Mouse (Mus musculus): ENCODE data around the gene Fam71f1. TPM values are rescaled to one million over a fixed set of nuclear protein-coding genes. Genes with fewer than 3 reads are reported as not detected.

The Fam71f1 gene
- polyA plus RNA-seq (2012; rRNA removed; ENCODE audit: low replicate concordance): not detected in 2 replicates

DNA sequence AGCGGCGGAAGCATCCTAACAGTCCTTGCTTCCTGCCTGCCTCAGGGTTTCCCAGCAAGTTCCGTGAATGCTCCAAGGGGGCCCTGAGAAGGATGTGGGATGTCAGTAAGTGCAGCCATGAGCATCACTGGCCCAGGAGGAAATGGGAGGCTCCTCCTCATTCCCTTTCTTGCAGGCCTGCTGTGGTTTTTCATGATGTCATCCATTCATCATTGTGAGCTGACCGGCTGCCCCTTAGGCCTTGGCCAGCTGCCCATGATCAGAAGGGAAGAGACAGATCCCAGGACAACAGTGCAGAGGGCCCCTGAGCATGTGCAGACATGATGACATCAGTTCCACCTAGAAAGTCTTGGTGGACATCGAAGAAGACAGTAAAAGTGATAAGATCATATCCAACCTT, at the start of gene Fam71f1:
Fam71f1 (plus strand) TSS at position 262 of the 400 bp plus-strand sequence.

DNA sequence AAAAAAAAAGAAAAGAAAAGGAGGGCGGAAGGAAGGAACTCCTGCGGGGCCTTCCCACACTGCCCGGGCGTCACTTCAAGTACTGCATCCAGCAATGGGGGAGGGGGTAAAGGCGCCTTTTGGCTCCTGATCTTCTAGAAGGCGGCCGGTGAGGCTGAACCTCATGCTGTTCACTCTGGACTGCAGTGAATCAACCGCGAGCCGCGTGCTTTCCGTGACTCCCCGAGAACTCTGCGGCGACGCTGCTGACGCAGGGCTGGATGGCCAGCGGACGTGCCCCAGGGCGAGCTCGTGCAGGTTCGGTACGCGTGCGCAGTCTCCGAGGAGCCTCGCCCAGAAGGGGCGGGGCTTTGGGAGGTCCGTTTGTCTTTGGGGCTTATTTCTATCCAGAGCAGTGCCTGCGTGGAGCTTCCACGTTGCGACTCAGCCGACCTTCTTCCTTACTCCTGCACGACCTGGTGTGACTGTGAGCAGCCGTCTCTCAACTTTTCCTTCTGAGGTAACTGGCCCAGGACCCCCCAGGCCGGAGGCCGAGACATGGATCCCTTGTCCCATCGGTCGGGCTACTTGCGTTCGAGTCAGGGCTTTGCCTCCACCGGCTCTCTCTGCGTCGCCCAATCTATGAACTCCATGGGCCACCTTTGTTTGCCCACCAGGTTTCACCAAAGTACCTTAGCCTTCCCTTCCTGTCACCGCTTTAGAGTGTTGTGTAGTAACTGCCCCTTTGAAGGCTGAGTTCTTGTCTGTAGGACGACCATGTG, 46.4 kb upstream of the Fam71f1 start, which contains the start of gene Hilpda:
Hilpda (plus strand) TSS at position 177 of the 761 bp plus-strand sequence.

DNA sequence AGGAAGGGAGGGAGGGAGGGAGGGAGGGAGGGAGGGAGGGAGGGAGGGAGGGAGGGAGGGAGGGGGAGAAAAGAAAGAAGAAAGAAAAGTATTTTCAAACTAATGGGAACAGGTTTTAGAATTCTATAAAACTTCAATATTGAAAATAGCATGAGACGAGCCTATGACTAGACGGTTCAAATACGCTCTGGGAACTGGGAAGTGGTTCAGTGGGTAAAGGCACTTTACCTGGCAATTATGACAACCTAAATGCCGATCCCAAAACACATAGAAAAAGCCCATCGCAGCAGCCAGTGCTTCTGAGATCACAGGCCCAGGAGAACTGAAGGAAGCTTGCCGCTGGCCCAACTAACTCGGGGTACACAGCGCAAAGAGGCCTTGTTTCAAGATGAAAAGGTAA, 39.6 kb upstream of the Fam71f1 start, which contains the start of gene Fam71f2:
Fam71f2 (plus strand) TSS at position 301 of the 400 bp plus-strand sequence.

DNA sequence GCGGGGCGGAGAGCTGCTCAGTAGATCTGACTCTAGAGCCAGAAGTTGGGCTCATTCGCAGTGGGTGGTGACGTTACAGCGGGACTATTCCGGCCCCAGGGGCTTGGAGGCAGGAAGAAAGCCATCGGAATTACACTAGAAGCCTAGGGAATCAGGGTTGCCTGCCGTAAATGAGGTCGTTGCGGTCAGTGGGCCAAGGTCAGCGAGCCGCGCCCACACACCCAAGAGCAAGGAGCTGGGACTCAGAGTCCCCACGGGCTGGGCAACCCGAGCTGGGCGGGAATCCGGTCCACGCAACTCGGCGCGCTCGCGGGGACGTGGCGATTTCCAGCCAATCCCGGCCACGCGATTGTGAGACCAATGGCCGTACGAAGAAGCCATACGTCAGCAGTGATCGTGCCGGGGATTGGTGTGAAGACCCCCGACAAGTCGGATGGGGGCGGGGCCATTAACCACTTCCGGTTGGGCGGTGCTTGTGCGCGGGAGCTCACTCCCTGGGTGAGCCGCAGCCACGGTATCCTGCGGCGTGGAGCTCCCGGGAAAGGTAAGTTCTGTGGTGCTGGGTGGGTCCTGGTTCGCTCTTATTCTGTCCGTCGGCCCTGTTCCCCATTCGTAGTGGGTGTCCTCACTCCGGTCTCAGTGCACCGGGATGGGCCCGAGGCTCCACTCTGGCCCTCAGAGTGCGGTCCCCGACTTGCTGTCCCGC, 28.9 kb downstream of the Fam71f1 start, which contains the start of gene Calu:
Calu (plus strand) TSS at position 405 of the 706 bp plus-strand sequence.

Other genes starting within 250 kb of the Fam71f1 start
- gene Rbm28, start 154.1 kb upstream of the Fam71f1 start, polyA plus RNA-seq (2012; rRNA removed; ENCODE audit: low replicate concordance): 11.8 and 16.9 TPM in 2 replicates
- 2.1 and 3.6 TPM in 2 replicates for gene Prrt4, start 139.6 kb upstream of the Fam71f1 start, polyA plus RNA-seq (2012; rRNA removed; ENCODE audit: low replicate concordance)
- 59.3 and 87.4 TPM in 2 replicates for gene Impdh1, start 102.8 kb upstream of the Fam71f1 start, polyA plus RNA-seq (2012; rRNA removed; ENCODE audit: low replicate concordance)
- 25.1 and 26.1 TPM in 2 replicates for gene Hilpda, start 46.7 kb upstream of the Fam71f1 start, polyA plus RNA-seq (2012; rRNA removed; ENCODE audit: low replicate concordance)
- gene Fam71f2, start 39.5 kb upstream of the Fam71f1 start, polyA plus RNA-seq (2012; rRNA removed; ENCODE audit: low replicate concordance): 1.6 and 1.7 TPM in 2 replicates
- gene Calu, start 28.9 kb downstream of the Fam71f1 start, polyA plus RNA-seq (2012; rRNA removed; ENCODE audit: low replicate concordance): 125 and 141 TPM in 2 replicates
- 2.0 TPM in 1 of 2 replicates, not detected in the other for gene Opn1sw, start 69.3 kb downstream of the Fam71f1 start, polyA plus RNA-seq (2012; rRNA removed; ENCODE audit: low replicate concordance)
- 1.2 and 19.6 TPM in 2 replicates for gene Ccdc136, start 77.2 kb downstream of the Fam71f1 start, polyA plus RNA-seq (2012; rRNA removed; ENCODE audit: low replicate concordance)
- 5.5 and 55.5 TPM in 2 replicates for gene Flnc, start 114.1 kb downstream of the Fam71f1 start, polyA plus RNA-seq (2012; rRNA removed; ENCODE audit: low replicate concordance)
- 274 and 278 TPM in 2 replicates for gene Atp6v1f, start 148.6 kb downstream of the Fam71f1 start, polyA plus RNA-seq (2012; rRNA removed; ENCODE audit: low replicate concordance)
- 0.28 TPM in 1 of 2 replicates, not detected in the other for gene Atp6v1fnb, start 152.3 kb downstream of the Fam71f1 start, polyA plus RNA-seq (2012; rRNA removed; ENCODE audit: low replicate concordance)
- 24.4 and 39.2 TPM in 2 replicates for gene Kcp, start 188.8 kb downstream of the Fam71f1 start, polyA plus RNA-seq (2012; rRNA removed; ENCODE audit: low replicate concordance)
- gene Irf5, start 207.5 kb downstream of the Fam71f1 start, polyA plus RNA-seq (2012; rRNA removed; ENCODE audit: low replicate concordance): 20.7 and 27.3 TPM in 2 replicates

Data from subcutaneous adipose tissue, adult 2 months (tissue).